Mouse (Mus musculus) spleen, adult 18-20 months (tissue): ENCODE data around the gene Praf2.

ENCODE experiments used
- DNase-seq, 2 experiments: peaks; one replicate each; pipeline ENCODE4 v3.0.0; 2022; ENCODE audit warnings: mixed read lengths in 2 of 2

The Praf2 gene

DNA sequence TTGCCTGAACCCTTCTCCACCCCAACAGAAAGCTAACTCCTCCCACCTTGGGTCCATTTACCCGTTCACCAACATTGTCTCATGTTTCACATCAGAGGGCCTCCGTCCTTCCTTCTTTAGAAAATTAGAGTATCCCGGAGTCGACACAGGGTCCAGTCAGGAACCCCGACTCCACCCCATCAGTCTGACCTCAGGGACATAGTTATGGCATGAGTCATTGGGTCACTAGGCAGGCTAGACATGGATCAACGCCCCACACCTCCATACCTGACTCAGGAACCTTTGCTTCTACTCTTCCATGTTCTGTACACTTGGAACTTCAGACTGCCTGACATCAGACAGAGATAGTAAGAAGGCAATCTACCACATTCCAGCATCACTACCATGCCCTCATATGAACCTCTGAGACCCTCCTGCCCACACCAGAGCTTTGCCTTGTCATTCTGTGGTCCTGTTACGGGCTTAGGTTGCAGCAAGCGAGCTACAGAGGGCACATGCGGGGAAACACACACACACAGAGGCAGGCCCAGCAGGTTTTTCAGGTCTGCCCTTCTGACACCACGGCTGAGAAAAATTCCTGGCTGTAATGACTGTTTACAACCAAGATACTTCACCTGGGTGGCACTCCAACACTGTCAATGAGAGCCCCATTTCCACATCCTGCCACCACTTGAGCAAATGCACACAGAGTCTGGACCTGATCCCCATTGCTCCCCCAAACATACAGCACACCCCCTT, 12.0 kb downstream of the Praf2 start:
- no peak for DNase-seq

DNA sequence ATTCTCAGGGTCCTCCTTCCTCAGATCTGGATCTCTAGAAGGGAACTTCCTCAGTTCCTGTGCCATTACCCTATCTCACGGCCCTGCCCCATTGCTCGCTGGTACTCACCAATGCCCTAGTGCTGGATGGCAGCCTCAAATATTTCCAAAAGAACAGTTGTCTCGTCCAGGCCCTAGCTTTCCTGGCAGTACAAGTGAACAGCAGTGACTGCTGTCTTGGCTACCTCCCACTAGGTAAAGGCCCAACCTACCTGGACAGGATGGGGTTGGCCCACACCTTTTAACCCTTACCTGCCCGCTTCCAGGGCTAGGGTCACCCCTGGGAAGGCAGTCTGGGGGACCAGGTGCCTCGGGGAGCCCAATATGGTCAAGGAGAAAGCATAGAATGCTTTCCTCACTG, 12.9 kb downstream of the Praf2 start:
- DNase-seq, result no peak

DNA sequence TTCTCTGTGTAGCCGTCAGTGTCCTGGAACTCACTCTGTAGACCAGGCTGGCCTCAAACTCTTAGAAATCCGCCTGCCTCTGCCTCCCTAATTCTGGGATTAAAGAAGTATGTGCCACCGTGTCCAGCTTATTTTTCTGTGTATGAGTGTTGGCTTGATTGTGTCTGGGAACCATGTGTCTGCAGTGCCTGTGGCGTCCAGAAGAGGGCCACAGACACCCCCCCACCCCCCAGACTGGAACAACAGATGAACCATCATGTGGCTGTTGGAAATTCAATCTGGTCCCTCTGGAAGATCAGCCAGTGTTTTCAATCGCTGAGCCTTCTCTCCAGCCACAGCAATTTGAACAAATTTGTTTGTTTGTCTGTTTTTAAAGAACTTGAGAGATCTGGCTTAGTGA, 15.2 kb downstream of the Praf2 start:
- no peak for DNase-seq

DNA sequence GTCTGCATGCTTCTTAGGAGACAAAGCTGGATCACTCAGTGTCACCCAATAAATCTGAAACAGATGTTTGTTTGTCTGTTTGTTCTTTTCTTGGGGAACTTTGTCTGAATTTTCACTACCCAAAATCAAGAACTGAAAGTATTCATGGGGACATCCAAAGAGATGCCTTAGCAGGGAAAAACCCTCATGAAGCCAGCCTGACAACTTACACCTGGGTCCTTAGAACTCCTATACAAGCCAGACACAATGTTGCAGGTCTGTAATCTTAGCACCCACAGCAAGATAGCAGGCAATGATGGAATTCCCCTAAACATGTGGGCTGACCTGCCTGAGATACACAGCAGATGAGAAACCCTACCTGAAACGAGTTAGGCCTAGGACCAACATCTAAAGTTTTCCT, 16.7 kb downstream of the Praf2 start:
- no peak for DNase-seq

DNA sequence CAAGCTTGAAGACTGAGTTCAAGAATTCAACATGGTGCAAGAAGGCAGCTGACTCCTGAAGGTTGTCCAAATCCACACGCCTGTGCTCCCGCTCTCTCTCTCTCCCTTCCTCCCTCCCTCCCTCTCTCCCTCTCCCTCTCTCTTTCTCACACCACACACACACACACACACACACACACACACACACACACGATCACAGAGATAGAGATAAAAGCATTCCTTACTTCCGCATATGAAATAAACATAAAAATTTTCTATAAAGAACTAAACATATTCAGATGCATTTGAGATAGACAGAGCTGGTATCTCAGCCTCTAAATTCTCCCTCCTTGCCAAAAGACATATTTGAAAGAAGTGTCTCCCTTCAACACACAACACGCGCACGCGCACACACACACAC, 17.2 kb downstream of the Praf2 start:
- no peak for DNase-seq

DNA sequence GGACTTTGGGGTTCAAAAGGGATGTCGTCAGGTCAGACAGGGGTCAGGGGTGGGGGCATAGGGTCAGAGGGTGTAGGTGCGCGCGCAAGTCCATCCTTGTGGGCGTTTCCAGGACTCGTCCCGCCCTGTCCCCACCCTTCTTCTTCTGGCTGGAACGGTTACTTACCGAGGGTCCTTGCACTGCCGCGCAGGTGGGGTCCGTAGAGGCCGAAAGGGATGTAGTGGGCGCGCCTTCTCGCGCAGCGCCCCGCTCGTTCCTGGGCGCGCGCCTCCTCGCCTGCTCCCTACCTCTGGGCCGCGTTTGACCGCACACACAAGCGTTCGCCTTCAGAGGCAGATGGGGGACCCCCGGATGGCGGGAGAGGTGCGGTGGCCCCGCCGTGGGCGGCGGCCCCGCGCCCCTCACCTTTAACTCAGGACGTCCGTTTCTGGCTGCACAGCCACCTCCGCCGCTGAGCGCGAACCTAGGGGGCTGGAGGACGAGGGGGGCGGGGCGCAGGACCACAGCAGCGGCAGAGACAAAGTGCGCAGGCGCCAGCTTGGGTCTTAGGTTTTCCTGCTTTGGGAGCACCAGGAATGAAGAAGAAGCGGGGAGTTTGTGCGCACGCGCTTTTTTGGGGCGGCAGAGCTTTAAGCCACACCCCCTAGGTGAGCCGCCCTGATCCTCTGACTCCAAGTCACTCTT, 22.3 kb downstream of the Praf2 start, which contains the start of gene Ccdc120:
Gene Ccdc120 (minus strand): TSS at position 474 of the 685 bp plus-strand sequence.
- peak in 1 of 2 experiments; percentile 18 for DNase-seq

DNA sequence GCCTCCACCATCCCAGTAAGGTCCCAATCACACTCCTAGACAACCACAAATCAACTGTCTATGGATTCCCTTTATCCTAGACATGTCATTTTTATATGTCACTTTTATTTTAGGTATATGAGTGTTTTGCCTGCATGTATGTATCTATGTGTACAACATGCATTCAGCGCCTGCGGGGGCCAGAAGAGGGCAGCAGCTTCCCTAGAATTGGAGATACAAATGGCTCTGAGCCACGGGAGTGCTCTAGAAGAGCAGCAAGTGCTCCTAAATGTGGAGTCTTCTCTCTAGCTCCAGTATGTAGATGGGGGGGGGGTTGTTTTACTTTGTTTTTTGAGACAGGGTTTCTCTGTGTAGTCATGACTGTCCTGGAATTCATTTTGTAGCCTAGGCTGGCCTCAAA, 25.4 kb downstream of the Praf2 start:
- peak in 1 of 2 experiments; percentile 35 for DNase-seq

DNA sequence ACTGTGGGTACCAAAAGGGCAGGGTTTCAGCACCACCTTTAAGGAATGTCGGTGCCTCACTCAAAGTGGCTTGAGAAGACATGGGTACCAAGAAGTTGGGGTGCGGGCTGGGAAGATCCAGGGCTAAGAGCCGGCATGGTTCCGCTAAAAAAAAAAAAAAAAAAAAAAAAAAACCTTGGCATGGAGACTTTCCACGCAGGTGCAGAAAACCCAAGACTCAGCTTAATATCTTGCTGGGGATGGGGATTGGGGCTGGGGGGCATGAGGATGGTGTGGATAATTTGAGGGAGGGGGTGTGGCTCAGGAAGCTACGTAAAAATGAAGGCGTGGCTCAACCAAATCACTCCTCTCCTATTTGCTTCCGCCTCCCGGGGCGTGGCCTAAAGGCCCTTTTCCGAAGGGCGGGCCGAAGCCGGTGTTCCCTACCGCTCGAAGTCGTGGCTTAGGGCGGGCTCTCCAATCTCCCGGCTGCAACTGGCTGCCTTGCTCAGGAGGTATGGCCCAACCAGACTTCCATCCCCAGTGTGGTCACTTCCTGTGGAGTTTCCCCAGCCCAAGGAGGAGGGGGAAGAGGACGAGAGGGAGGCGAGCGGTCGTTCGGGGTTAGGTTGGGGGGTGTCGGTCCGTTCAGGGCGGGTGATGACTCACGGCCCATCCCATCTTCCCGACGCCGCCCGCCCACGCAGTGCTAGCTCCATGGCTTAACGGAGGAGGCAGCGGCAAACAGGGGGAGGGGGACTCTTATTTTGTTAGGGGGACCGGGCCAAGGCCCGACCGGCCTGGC, 34.1 kb downstream of the Praf2 start, which contains the start of gene Tfe3:
Gene Tfe3 (plus strand): TSS at position 424 of the 784 bp plus-strand sequence.
- DNase-seq, result peak; percentile 77 to 79

DNA sequence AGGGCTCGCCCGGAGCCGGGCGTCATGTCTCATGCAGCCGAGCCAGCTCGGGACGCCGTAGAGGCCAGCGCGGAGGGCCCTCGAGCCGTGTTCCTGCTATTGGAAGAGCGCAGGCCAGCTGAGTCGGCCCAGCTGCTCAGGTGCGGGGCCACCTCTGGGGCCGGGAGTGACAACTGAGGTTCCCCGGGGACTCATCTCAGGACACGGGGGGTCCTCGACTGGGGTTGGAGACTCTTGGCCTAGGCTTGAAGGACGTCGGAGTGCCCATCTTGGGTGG, 34.6 kb downstream of the Praf2 start:
- no peak for DNase-seq

DNA sequence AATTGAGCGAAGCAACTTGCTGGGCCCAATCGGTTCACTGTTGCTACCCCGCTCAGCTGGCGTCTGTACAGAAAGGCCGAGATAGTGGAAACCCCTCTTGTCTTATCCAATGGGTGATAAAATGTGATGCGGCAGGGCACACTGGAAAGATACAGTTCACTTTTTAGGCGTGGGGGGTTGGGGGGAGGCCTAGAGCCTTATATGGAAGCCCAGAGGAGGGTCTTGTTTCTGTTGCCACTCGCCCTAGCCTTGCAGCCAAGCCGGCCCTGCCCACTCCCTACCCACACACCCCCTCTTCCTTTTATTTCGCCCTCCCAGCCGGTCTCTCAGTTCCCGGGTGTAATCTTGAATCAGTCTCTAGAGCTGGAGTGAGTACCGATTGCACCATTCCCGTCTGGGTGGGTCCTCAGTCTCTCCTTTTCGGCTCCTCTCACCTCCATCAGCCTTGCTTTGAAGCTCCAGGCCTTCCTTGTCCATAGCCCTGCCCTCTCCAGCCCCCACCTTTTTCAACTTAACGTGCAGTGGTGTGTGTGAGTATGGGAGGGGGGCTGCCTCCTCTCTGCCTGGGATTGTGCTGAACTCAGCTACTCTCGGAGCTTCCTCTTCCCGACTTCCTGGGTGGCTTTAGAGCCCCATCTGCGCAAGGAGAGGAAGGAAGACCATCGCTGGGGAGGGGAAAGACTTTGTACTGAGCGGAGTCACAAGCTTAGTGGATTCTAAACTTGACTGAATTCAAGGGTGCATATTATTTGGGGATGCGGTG, 35.6 kb downstream of the Praf2 start:
- peak in 1 of 2 experiments; percentile 16 for DNase-seq

DNA sequence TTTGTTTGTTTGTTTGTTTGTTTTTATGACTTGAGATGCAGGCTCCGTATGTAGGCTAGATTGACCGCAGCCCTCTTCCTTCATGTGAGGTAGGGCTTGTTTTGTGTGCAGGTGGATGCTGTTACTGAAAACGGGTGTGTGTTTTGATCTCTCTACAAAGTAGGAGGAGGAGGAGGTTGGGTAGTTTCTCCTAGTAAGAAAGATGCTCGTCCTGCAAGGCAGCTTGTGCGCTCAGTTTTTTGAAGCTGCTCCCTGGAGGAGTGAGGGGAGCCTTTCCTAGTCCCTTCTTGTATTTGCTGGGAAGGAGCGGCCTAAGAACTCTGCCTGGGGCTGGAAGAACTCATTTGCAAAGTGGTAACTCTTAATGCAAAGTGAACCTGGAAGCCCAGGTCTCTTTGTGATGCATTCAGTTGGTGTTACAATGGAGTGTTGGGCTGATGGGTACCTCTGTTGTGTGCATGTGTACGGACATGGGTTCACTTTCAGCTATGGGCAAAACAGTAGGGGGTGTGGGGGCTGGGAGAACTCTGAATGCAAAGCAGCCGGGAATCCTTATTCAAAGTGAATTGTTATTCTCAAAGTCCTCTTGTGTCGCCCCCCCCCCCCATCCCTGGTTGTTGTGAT, 36.5 kb downstream of the Praf2 start:
- no peak for DNase-seq

DNA sequence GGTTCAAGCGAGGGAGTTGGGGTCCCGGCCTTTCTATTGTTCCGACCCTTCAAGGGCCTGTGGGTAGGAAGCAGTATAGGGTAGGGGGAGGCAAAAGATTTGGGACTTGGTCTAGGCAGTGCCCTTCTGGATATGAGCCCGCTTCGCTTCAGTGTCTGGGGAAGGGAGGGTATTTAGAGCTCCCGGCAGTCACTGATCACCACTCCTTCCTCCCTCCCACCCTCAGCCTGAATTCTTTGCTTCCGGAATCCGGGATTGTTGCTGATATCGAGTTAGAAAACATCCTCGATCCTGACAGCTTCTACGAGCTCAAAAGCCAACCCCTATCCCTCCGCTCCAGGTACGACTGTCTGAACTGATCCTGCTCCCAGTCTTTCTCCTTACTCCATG, 37.0 kb downstream of the Praf2 start:
- DNase-seq, result no peak

DNA sequence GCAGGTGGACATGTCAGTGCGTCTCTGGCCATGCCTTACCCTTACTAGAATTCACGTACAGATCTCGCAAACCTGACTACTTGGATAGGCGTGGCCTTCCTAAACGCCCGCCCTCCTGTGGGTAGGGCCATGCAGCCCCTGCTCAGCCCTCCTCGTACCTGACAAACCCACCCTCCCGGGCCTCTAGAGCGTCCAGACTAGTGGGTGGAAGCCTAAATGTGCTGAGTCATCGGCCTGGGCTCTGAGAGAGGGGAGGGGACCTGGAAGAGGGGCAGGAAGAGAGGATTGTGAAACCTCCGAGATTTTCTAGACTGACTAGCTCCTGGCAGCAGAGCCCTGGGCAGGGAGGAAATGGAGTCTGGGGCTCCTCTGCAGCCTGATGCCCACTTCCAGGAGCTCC, 37.5 kb downstream of the Praf2 start:
- DNase-seq, result no peak

DNA sequence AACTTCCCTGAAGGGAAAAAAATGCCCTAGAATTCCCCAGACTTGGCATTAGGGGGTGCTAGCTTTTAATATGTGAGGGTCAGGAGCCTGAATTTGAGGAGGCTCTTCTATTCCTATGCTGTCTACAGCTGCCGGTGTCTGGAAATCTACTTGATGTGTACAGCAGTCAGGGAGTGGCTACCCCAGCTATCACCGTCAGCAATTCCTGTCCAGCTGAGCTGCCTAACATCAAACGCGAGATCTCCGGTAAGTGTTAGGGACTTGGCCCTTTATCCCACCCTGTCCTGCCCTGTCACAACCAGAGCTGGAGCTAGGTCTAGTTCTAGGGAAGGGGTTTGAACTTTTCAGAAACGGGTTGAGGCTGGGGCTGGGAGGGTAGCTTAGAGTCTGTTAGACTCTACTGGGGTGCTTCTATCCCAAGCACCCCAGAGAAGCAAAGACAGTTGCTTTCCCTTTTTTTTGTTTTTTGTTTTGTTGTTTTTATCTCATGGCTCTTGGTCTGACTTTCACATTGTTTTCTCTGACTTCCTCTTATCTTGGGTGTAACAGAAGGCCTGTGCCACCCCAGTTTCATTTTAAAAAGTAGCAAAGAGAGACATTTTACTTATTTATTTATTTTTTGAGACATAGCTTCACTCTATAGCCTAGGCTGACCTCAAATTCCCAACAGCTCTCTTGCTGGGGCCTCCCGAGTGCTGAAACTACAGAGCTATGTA, 41.2 kb downstream of the Praf2 start:
- DNase-seq, result no peak

DNA sequence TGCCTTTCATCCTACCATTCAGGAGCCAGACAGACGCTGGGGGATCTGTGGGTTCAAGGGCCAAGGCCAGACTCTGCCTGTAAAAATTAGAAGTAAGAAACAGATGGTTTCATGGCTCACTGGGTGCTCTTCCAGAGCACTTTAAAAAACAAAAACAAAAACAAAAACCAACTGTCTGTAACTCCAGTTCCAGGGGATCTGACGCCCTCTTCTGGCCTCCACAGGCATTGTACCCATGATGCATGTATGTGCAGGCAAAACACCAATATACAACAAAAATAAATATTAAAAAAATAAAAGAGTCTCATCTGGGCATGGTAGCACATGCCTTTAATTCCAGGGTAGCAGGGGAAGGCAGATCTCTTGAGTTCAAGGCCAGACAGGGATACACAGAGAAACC, 44.5 kb downstream of the Praf2 start:
- DNase-seq, result no peak

DNA sequence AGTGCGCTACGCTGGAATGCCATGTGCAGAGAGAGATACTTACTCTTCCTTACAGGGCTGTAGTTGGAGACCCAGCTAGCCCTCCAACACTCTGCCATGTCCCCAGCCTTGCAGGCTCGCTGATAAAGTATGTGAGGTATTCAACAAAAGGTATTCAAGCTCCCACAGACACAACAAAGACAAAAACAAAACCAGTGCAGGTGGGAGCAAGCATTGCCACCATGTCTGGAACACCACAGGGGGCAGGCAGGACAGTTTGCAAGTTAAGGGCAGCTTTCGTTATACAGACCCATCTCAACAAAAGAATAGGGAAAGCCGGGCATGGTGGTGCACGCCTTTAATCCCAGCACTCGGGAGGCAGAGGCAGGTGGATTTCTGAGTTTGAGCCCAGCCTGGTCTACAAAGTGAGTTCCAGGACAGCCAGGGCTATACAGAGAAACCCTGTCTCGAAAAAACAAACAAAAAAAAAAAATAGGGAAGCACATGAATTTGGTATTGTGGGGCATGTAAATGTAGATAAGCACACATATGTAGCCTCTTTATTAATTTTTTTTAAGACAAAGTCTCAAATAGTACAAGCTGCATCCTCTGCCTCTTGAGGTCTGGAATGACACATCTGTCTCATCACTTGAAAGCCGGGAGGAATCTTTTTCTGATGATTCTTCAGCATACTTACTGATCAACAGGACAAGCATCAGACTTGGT, 47.4 kb downstream of the Praf2 start:
- no peak for DNase-seq

DNA sequence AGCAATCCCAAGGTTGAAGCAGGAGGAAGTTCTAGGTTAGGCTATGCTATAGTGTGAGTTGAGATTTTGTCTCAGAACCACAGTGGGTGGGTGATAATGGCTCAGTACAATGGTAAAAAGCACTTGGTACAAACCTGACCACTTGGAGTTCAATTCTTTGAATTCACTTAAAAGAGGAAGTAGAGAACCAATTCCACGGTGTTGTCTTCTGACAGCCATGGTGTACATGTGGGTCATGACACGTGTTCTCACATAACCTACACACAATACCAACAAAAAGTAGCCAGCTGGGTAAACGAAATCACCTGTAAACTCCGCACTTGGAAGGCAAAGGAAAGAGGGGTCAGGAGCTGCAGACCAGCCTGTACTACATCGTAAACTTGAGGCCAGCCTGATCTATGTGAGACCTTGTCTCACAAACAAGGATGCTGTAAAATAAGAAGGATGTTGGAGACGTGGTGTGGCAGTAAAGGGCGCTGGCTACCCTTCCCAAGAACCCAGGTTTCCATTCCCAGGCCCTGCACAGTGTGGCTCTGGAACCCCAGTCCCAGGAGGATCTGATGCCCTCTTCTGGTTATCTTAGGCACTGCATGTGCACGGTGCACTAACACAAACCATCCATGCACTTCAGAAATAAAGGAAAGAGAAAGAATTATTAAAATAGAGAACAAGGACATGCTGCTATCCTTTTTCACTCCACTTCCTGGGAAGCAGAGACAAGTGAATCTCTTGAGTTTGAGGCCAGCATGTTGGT, 48.3 kb downstream of the Praf2 start:
- peak in 1 of 2 experiments; percentile 45 for DNase-seq

DNA sequence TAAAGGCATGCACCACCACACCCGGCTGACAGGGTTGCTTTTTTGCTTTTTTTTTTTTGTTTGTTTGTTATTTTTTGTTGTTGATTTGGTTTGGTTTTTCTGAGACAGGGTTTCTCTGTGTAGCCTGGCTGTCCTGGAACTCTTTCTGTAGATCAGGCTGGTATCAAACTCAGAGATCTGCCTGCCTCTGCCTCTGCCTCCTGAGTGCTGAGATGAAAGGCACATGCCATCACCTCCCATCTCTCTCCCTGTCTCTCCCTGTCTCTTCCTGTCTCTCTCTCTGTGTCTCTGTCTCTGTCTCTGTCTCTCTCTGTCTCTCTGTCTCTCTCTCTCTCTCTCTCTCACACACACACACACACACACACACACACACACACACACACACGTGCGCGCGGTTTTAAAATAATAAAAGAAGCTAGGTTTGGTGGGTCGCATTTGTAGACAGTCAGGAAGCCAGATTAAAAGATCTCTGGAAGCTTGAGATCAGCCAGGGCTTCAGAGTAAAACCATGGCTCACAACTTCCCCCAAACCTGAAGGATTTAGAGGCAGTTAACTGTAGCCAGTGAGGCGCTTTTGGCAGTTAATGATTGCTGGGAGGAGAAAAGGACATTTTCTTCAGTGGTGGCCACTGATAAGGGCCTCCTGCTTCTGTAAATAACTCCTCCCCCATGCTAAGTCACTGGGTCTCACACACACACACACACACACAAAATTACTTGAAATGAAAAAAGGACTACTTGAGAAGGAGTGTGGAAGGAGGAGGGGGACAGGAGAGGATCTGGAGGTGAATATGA, 50.4 kb downstream of the Praf2 start:
- DNase-seq, result no peak

DNA sequence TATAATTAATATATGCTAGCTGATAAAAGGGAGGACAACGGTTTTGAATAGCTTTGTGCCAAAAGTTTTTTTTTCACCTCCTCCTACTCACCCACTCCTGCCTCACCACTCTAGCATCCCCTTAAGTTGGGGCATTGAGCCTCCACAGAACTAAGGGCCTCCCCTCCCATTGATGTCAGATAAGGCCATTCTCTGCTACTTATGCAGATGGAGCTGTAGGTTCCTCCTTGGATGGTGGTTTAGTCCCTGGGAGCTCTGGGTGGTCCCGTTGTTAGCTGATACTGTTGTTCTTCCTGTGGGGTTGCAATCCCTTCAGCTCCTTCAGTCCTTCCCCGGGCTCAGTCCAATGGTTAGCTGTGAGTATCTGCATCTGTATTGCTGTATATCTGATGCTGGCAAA, 51.1 kb downstream of the Praf2 start:
- DNase-seq, result no peak
